Mouse (Mus musculus) spleen, adult 2 months (tissue): Measurements from ENCODE around the gene Rint1. TPM values are rescaled to one million over a fixed set of nuclear protein-coding genes. Genes with fewer than 3 reads are reported as not detected.

Experiments used
- DNase-seq, 2 experiments: peaks; one replicate each; pipeline versions ENCODE4 v3.0.0 to v3.0.0-alpha.2; 2012 to 2021; ENCODE audit warnings: low spot score in 2 of 2, low read depth in 1 of 2
- H3K27ac ChIP-seq: fragments of 200-500 bp; 2 replicates; pipeline ENCODE4 v1.5.1; 2012; ENCODE audit warnings: low read length, inconsistent platforms; ENCODE audit not compliant: insufficient read depth
- H3K27me3 ChIP-seq: fragments of 200-500 bp; 2 replicates; pipeline ENCODE4 v1.6.1; 2012; ENCODE audit warnings: mild to moderate bottlenecking, moderate library complexity, low read length, inconsistent platforms; ENCODE audit not compliant: control insufficient read depth, insufficient read depth
- H3K36me3 ChIP-seq: fragments of 200-500 bp; 2 replicates; pipeline ENCODE4 v1.6.1; 2012; ENCODE audit warnings: mild to moderate bottlenecking, low read length, inconsistent platforms; ENCODE audit not compliant: control insufficient read depth, insufficient read depth
- H3K4me1 ChIP-seq: fragments of 200-500 bp; 2 replicates; pipeline ENCODE4 v1.6.1; 2011; ENCODE audit warnings: inconsistent platforms; ENCODE audit not compliant: control insufficient read depth, insufficient read depth, insufficient read length
- H3K4me3 ChIP-seq: fragments of 200-500 bp; 2 replicates; pipeline ENCODE4 v1.5.1; 2011; ENCODE audit warnings: mild to moderate bottlenecking, inconsistent platforms; ENCODE audit not compliant: insufficient read depth, insufficient read length; ENCODE audit errors: extremely low read depth
- CTCF ChIP-seq: fragments of 200-500 bp; IDR thresholded peaks from 2 replicates; pipeline ENCODE4 v1.5.1; 2011; ENCODE audit warnings: mild to moderate bottlenecking, inconsistent platforms; ENCODE audit not compliant: insufficient read depth, insufficient read length, insufficient replicate concordance; ENCODE audit errors: extremely low read depth
- POLR2A ChIP-seq: fragments of 200-500 bp; IDR thresholded peaks from 2 replicates; pipeline ENCODE4 v1.6.1; 2011; ENCODE audit warnings: low read depth, low read length, inconsistent platforms
- WGBS: fragments of 180-500 bp; shearing (Covaris S2); methylation state at CpG from one replicate; pipeline ENCODE4 v1.1.7; 2018; 5-methylcytosine and 5-hydroxymethylcytosine counted together
- polyA plus RNA-seq: library from polyadenylated mRNA; depleted of rRNA; stranded (reverse); fragments of >200 nt; gene quantifications from 2 replicates; pipeline ENCODE4 v1.2.3, GENCODE M21; 2012; rRNA removed

Gene Rint1
- polyA plus RNA-seq, 1 experiment, result 7.2 TPM

DNA sequence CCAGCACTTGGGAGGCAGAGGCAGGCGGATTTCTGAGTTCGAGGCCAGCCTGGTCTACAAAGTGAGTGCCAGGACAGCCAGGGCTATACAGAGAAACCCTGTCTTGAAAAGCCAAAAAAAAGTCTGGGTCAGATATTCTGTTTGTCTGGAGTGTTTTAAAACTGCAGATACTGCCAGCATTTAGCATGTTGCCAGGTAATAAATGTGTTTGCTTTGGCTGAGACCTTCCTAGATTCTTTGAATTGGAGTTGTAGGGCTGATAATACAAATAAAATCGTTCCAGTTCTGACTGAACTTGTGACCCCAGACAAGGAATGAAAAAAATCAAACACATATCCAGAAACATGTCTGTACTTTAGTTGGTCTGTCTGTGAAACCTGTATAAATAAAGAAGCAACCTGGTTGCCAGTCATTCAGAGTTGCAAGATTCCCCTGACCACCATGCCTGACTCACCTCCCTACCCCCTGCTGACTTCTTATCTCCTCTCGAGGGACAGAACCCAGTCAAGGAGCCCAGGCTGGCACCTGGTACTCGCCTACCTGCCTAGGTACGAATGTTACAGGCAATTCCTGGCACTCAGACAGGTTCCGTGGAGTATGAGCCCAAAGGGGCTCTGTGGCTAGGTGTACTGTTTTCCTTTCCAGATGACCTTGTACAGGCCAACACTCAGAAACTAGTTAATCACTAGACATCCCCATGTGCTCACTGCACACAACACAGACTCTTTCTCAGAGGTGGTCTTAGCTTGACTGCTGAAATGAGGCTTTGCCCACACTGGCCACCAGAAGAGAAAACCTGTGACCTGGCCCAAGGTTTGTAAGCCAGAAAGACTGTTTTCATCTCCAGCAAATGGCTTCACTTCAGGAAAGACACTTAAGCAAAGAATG lies 75.9 kb downstream of the Rint1 start:
- H3K4me1 ChIP-seq, result no peaks in the 10 kb centered on the region
- H3K27ac ChIP-seq, result no peak overlapping the region
- DNase-seq, result no peak
- H3K36me3 ChIP-seq, result peaks cover 1% of the 10 kb centered on the region; the same call in 1 of the 2 replicates
- 87% methylated on average over 7 of the region's 7 CpGs for WGBS
- TF ChIP-seq CTCF (no peak), POLR2A (no peak)
- H3K27me3 ChIP-seq, result no peaks in the 10 kb centered on the region
- no peak overlapping the region for H3K4me3 ChIP-seq

- 87% methylated on average over 13 of the region's 13 CpGs for WGBS
- no peak overlapping the region for H3K27ac ChIP-seq
- no peaks in the 10 kb centered on the region for H3K4me1 ChIP-seq
Measured at GRCm38 (mm10) chr5:23864054-23864965, 76.8 kb downstream of the Rint1 start.

DNA sequence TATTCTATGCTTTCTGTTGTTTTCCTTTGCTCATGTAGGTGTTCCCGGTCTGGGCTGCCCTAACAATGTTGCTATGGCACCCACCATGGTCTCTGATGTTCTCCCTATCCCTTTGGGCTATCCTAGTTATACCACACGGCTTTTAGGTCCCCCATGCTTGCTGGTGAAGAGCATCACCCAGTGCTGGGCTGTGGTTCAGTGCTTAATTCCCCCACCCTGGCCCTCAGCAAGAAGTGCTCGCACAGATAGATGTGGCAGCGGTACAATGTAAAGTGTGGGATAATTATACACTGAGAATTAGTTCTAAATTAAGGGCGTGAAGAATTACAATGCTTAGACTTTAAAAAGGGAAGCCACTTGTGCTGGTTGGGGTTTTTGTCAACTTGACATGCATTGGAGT lies 78.4 kb downstream of the Rint1 start:
- no peak for DNase-seq
- Histone ChIP-seq H3K4me1 (no peaks in the 10 kb centered on the region), H3K27me3 (no peaks in the 10 kb centered on the region), H3K36me3 (no peaks in the 10 kb centered on the region), H3K4me3 (no peak overlapping the region), H3K27ac (no peak overlapping the region)
- 89% methylated on average over 5 of the region's 5 CpGs for WGBS
- TF ChIP-seq POLR2A (no peak), CTCF (no peak)

More at GRCm38 (mm10) chr5:23864054-23864965, 76.8 kb downstream of the Rint1 start:
- H3K36me3 ChIP-seq, result no peaks in the 10 kb centered on the region; the same call in 1 of the 2 replicates
- TF ChIP-seq CTCF, result no peak
- TF ChIP-seq POLR2A, result no peak
- H3K27me3 ChIP-seq, result no peaks in the 10 kb centered on the region
- DNase-seq, result no peak
- H3K4me3 ChIP-seq, result no peak overlapping the region

Other genes with a start within 250 kb of the Rint1 start
- 3.9 and 4.1 TPM in 2 replicates for gene Srpk2, start 103.1 kb upstream of the Rint1 start, polyA plus RNA-seq
- 2.4 and 3.0 TPM in 2 replicates for gene Pus7, start 4.0 kb upstream of the Rint1 start, polyA plus RNA-seq
- gene Tomm7, start 56.5 kb downstream of the Rint1 start, polyA plus RNA-seq, result 10.3 and 12.6 TPM in 2 replicates
- 5.0 and 6.0 TPM in 2 replicates for gene Fam126a, start 243.0 kb downstream of the Rint1 start, polyA plus RNA-seq